Comparison of ENCODE assay signal across 9 mouse cellular contexts in the genomic region with DNA sequence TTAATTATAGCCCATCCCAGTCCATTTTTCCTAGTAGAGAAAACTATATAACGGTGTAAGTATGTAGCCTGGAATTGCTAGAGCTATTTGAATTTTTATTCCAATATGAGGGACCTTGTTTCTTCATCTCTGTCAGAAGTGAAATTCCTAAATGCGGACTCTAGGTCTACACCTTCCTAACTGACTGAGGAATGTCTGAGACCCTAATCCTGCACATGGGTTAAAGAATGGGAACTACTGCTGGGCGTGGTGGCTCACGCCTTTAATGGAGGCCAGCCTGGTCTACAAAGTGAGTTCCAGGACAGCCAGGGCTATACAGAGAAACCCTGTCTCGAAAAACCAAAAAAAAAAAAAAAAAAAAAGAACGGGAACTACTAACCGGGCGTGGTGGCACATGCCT. TPM values are rescaled to one million over a fixed set of nuclear protein-coding genes. Genes with fewer than 3 reads are reported as not detected.
A peak's percentile ranks its signal among the peaks of the same experiment; 100 is the strongest.
DNase-seq lines count a peak whose midpoint lies in the region; ATAC-seq lines count a peak whose summit lies in the region.
"Had no signal": no experiment of that assay in that cellular context is flagged by ENCODE, and none has a peak within 500 bp of the region (broad histone marks: within the 10 kb centered on the region; RNA-seq: fewer than 3 reads in every experiment).

No protein-coding gene starts in this region.

- peak overlapping the region; percentile 97 for H3K27ac ChIP-seq in heart, embryonic 11.5 days (ENCODE audit: low read depth, low read length)
- H3K27ac ChIP-seq in hindbrain, embryonic 12.5 days: peak overlapping the region; percentile 96
- H3K27ac ChIP-seq in midbrain, embryonic 11.5 days (ENCODE audit: low read depth, low read length): peak overlapping the region; percentile 97

- no peak for DNase-seq in heart, adult 8-10 months (ENCODE audit: low spot score)
- DNase-seq in ES-CJ7 (ENCODE audit: low read depth, low spot score): peak; percentile 55
- no peak for DNase-seq in midbrain, embryonic 11.5 days (ENCODE audit: low spot score, missing footprints)
- no peak for DNase-seq in layer of hippocampus, adult 11-12 months (ENCODE audit: low spot score)
- no peak for DNase-seq in right cerebral cortex, adult 18-20 months
- DNase-seq in urinary bladder, adult 2 months (ENCODE audit: low spot score): no peak

- no peaks in the 10 kb centered on the region for H3K4me1 ChIP-seq in heart, embryonic 11.5 days (ENCODE audit: control insufficient read depth, insufficient read depth, low read length)
- no peaks in the 10 kb centered on the region for H3K4me1 ChIP-seq in hindbrain, embryonic 12.5 days
- peaks cover 2% of the 10 kb centered on the region; the same call in 1 of the 2 replicates for H3K4me1 ChIP-seq in midbrain, embryonic 11.5 days (ENCODE audit: control insufficient read depth, insufficient read depth, low read length)

- no peaks in the 10 kb centered on the region for H3K9me3 ChIP-seq in heart, embryonic 11.5 days (replicated peaks; ENCODE audit: control insufficient read depth, low read length)
- no peaks in the 10 kb centered on the region for H3K9me3 ChIP-seq in hindbrain, embryonic 12.5 days (replicated peaks)
- H3K9me3 ChIP-seq in midbrain, embryonic 11.5 days (ENCODE audit: control insufficient read depth, low read length): no peaks in the 10 kb centered on the region

- peak overlapping the region; percentile 48 for H3K4me3 ChIP-seq in heart, embryonic 11.5 days (ENCODE audit: low read depth, low read length)
- peak overlapping the region; percentile 36 for H3K4me3 ChIP-seq in hindbrain, embryonic 12.5 days
- H3K4me3 ChIP-seq in midbrain, embryonic 11.5 days (ENCODE audit: low read depth, low read length): peak overlapping the region; percentile 39

- 74% methylated on average over 8 of the region's 8 CpGs for WGBS in heart, embryonic 11.5 days (ENCODE audit: insufficient replicate concordance)
- WGBS in hindbrain, embryonic 12.5 days: 63% methylated on average over 8 of the region's 8 CpGs
- WGBS in midbrain, embryonic 11.5 days: 75% methylated on average over 8 of the region's 8 CpGs

- no peak overlapping the region; the same call in 1 of the 2 replicates for H3K9ac ChIP-seq in heart, embryonic 11.5 days (ENCODE audit: low read depth, low read length)
- peak overlapping the region; percentile 54; the same call in 1 of the 2 replicates for H3K9ac ChIP-seq in hindbrain, embryonic 12.5 days
- H3K9ac ChIP-seq in midbrain, embryonic 11.5 days (ENCODE audit: low read length): peak overlapping the region; percentile 69

- H3K36me3 ChIP-seq in heart, embryonic 11.5 days (ENCODE audit: control insufficient read depth, insufficient read depth, low read length): no peaks in the 10 kb centered on the region
- no peaks in the 10 kb centered on the region for H3K36me3 ChIP-seq in hindbrain, embryonic 12.5 days
- no peaks in the 10 kb centered on the region for H3K36me3 ChIP-seq in midbrain, embryonic 11.5 days (ENCODE audit: control insufficient read depth, insufficient read depth, low read length)

- ATAC-seq in heart, embryonic 11.5 days (replicated peaks; ENCODE audit: insufficient number of reproducible peaks, low FRiP score, low TSS enrichment): 0 out of 2 replicates have a peak, but pooled peaks have one; percentile 5
- peak; percentile 38 for ATAC-seq in hindbrain, embryonic 12.5 days (ENCODE audit: low FRiP score)
- peak; percentile 35 for ATAC-seq in midbrain, embryonic 11.5 days (ENCODE audit: low FRiP score)

- H3K27me3 ChIP-seq in heart, embryonic 11.5 days (ENCODE audit: control insufficient read depth, insufficient read depth, low read length): no peaks in the 10 kb centered on the region
- no peaks in the 10 kb centered on the region for H3K27me3 ChIP-seq in hindbrain, embryonic 12.5 days
- H3K27me3 ChIP-seq in midbrain, embryonic 11.5 days (ENCODE audit: control insufficient read depth, insufficient read depth, low read length): no peaks in the 10 kb centered on the region

- H3K4me2 ChIP-seq in heart, embryonic 11.5 days: peak overlapping the region; percentile 65
- H3K4me2 ChIP-seq in hindbrain, embryonic 12.5 days (replicated peaks): peak overlapping the region; percentile 52
- H3K4me2 ChIP-seq in midbrain, embryonic 11.5 days: peak overlapping the region; percentile 41

RNA-seq across cellular contexts. Expression of a gene that starts 6.0 kb away (rescaled TPM):
- 0.25 TPM in 1 of 2 replicates, not detected in the other for polyA plus RNA-seq in heart, embryonic 11.5 days (2014; fragmentation: Nextera tagmentation; extraction: Ambion mirVana)
- total RNA-seq in heart, adult 8-10 months (2022): not detected
- 0.85 and 1.3 TPM in 2 replicates for polyA plus RNA-seq in hindbrain, embryonic 12.5 days (2016; fragmentation: Nextera tagmentation; extraction: Ambion mirVana)
- polyA plus RNA-seq in midbrain, embryonic 11.5 days (2014; fragmentation: Nextera tagmentation; extraction: Ambion mirVana): 0.18 and 0.42 TPM in 2 replicates
- polyA plus RNA-seq in urinary bladder, adult 2 months (2012; rRNA removed): 0.11 and 0.18 TPM in 2 replicates
- polyA plus RNA-seq: brain, embryonic 14.5 days had no signal

RNA-seq across cellular contexts. Expression of a gene that starts 16.6 kb away (rescaled TPM):
- polyA plus RNA-seq in heart, embryonic 11.5 days (2014; fragmentation: Nextera tagmentation; extraction: Ambion mirVana): 4.4 and 6.0 TPM in 2 replicates
- total RNA-seq in heart, adult 8-10 months (2022): 1 to 10 TPM; 7.2 to 9.2 (median 7.4) TPM
- 41.8 and 42.1 TPM in 2 replicates for polyA plus RNA-seq in hindbrain, embryonic 12.5 days (2016; fragmentation: Nextera tagmentation; extraction: Ambion mirVana)
- 14.3 and 14.5 TPM in 2 replicates for polyA plus RNA-seq in midbrain, embryonic 11.5 days (2014; fragmentation: Nextera tagmentation; extraction: Ambion mirVana)
- 72.1 and 81.4 TPM in 2 replicates for polyA plus RNA-seq in urinary bladder, adult 2 months (2012; rRNA removed)

RNA-seq across cellular contexts. Expression of a gene that starts 28.2 kb away (rescaled TPM):
- 66.7 and 70.1 TPM in 2 replicates for polyA plus RNA-seq in heart, embryonic 11.5 days (2014; fragmentation: Nextera tagmentation; extraction: Ambion mirVana)
- 1 to 10 TPM in 3 of 4 experiments, under 1 TPM in 1; 0.87 to 2.4 (median 1.4) TPM for total RNA-seq in heart, adult 8-10 months (2022)
- polyA plus RNA-seq in hindbrain, embryonic 12.5 days (2016; fragmentation: Nextera tagmentation; extraction: Ambion mirVana): 208 and 223 TPM in 2 replicates
- polyA plus RNA-seq in midbrain, embryonic 11.5 days (2014; fragmentation: Nextera tagmentation; extraction: Ambion mirVana): 89.9 and 102 TPM in 2 replicates
- polyA plus RNA-seq in urinary bladder, adult 2 months (2012; rRNA removed): 22.6 and 32.3 TPM in 2 replicates

RNA-seq across cellular contexts. Expression of a gene that starts 39.8 kb away (rescaled TPM):
- 0.24 and 0.49 TPM in 2 replicates for polyA plus RNA-seq in heart, embryonic 11.5 days (2014; fragmentation: Nextera tagmentation; extraction: Ambion mirVana)
- total RNA-seq in heart, adult 8-10 months (2022): under 1 TPM in 1 of 4 experiments, not detected in 3; 0.25 TPM
- polyA plus RNA-seq in hindbrain, embryonic 12.5 days (2016; fragmentation: Nextera tagmentation; extraction: Ambion mirVana): 1.6 and 2.3 TPM in 2 replicates
- polyA plus RNA-seq in midbrain, embryonic 11.5 days (2014; fragmentation: Nextera tagmentation; extraction: Ambion mirVana): 0.41 and 0.67 TPM in 2 replicates
- polyA plus RNA-seq in urinary bladder, adult 2 months (2012; rRNA removed): 3.0 and 3.8 TPM in 2 replicates

RNA-seq across cellular contexts. Expression of a gene that starts 48.1 kb away (rescaled TPM):
- polyA plus RNA-seq in heart, embryonic 11.5 days (2014; fragmentation: Nextera tagmentation; extraction: Ambion mirVana): not detected in 2 replicates
- 1 to 10 TPM in 2 of 4 experiments, under 1 TPM in 2; 0.50 to 1.4 (median 0.90) TPM for total RNA-seq in heart, adult 8-10 months (2022)
- 0.50 TPM in 1 of 2 replicates, not detected in the other for polyA plus RNA-seq in hindbrain, embryonic 12.5 days (2016; fragmentation: Nextera tagmentation; extraction: Ambion mirVana)
- polyA plus RNA-seq in midbrain, embryonic 11.5 days (2014; fragmentation: Nextera tagmentation; extraction: Ambion mirVana): 0.39 TPM in 1 of 2 replicates, not detected in the other
- polyA plus RNA-seq in urinary bladder, adult 2 months (2012; rRNA removed): 0.30 and 0.56 TPM in 2 replicates
